In the genomic region with DNA sequence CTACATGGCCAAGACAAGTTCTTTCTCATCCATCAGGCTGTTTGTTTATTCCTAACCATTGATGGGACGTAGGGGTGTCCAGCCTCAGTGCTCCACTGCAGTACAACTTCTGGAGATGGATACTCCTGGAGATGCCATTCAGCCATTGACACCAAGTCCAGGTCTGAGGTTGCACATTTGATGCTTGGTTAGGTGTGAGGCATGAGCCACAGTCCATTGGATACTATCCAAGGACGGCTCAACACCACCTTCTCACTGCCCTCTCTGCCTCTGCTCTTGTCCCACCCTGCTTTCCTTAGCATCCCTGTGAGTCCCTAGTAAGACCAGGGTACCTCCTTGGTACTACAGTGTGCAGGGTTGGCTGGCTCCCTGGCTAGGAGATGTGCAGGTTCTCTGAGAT, we compare ENCODE assay signal across 19 mouse cellular contexts. TPM values are rescaled to one million over a fixed set of nuclear protein-coding genes. Genes with fewer than 3 reads are reported as not detected.
DNase-seq lines count a peak whose midpoint lies in the region; ATAC-seq and TF ChIP-seq lines count a peak whose summit lies in the region.
"Had no signal": no experiment of that assay in that cellular context is flagged by ENCODE, and none has a peak within 500 bp of the region (broad histone marks: within the 10 kb centered on the region; RNA-seq: fewer than 3 reads in every experiment).

No protein-coding gene starts in this region.

- no peaks in the 10 kb centered on the region for H3K9me3 ChIP-seq in kidney, embryonic 15.5 days (replicated peaks)
- H3K9me3 ChIP-seq in megakaryocyte, embryonic 14.5 days, result peaks cover 7% of the 10 kb centered on the region; the same call in 1 of the 2 replicates
- H3K9me3 ChIP-seq: embryonic facial prominence, embryonic 10.5 days; forebrain, embryonic 13.5 days; heart, embryonic 12.5 days had no signal

- 63% methylated on average over 2 of the region's 2 CpGs for WGBS in kidney, adult 2 months
- 96% methylated on average over 2 of the region's 2 CpGs for WGBS in kidney, embryonic 15.5 days

- H3K27me3 ChIP-seq in kidney, adult 2 months (replicated peaks; ENCODE audit: control insufficient read depth, insufficient read depth, low read length), result no peaks in the 10 kb centered on the region
- no peaks in the 10 kb centered on the region for H3K27me3 ChIP-seq in kidney, embryonic 15.5 days
- peaks cover 2% of the 10 kb centered on the region for H3K27me3 ChIP-seq in megakaryocyte, embryonic 14.5 days (replicated peaks)
- H3K27me3 ChIP-seq: forebrain, embryonic 13.5 days had no signal

- TF ChIP-seq CTCF in kidney, adult 2 months (conservative IDR thresholded peaks at IDR 0.05; ENCODE audit: insufficient read depth, insufficient read length, low read depth, low read length), result no peak

- no peak overlapping the region for H3K4me3 ChIP-seq in kidney, adult 2 months (ENCODE audit: insufficient read depth, low read depth, low read length)
- no peak overlapping the region for H3K4me3 ChIP-seq in kidney, embryonic 15.5 days (replicated peaks)
- peak overlapping the region; percentile 38 for H3K4me3 ChIP-seq in megakaryocyte, embryonic 14.5 days (replicated peaks)
- H3K4me3 ChIP-seq: embryonic facial prominence, embryonic 10.5 days; forebrain, embryonic 13.5 days; heart, adult 2 months; heart, embryonic 12.5 days had no signal

- peak overlapping the region; percentile 65 for H3K27ac ChIP-seq in kidney, adult 2 months (ENCODE audit: insufficient read depth, low read depth, low read length)
- H3K27ac ChIP-seq in kidney, embryonic 15.5 days, result no peak overlapping the region
- H3K27ac ChIP-seq: embryonic facial prominence, embryonic 10.5 days; forebrain, embryonic 13.5 days; heart, adult 2 months had no signal

- H3K4me2 ChIP-seq in kidney, embryonic 15.5 days, result no peak overlapping the region
- H3K4me2 ChIP-seq: forebrain, embryonic 13.5 days; heart, embryonic 12.5 days had no signal

- TF ChIP-seq POLR2A in kidney, adult 2 months (IDR thresholded peaks at IDR 0.05; ENCODE audit: low read depth, low read length), result no peak

- peaks cover 6% of the 10 kb centered on the region; the same call in 1 of the 2 replicates for H3K4me1 ChIP-seq in kidney, adult 2 months (ENCODE audit: control insufficient read depth, insufficient read depth, low read length)
- peaks cover 1% of the 10 kb centered on the region; the same call in 1 of the 2 replicates for H3K4me1 ChIP-seq in kidney, embryonic 15.5 days
- peaks cover 54% of the 10 kb centered on the region for H3K4me1 ChIP-seq in megakaryocyte, embryonic 14.5 days
- H3K4me1 ChIP-seq: embryonic facial prominence, embryonic 10.5 days; forebrain, embryonic 13.5 days; heart, embryonic 12.5 days had no signal

- DNase-seq in kidney, adult 2 months, result peak; percentile 80
- DNase-seq in kidney, postnatal 14 days, result peak; percentile 46
- no peak for DNase-seq in kidney, postnatal 10 days
- no peak for DNase-seq in testis, postnatal 14 days (ENCODE audit: low spot score)
- DNase-seq: adrenal gland, adult 2 months; adrenal gland, postnatal 25 days; cerebellum, adult 2 months; cerebellum, postnatal 10 days; forebrain, postnatal 0 days; gastrocnemius, postnatal 14 days; heart, adult 2 months; heart, postnatal 36 days had no signal

- H3K9ac ChIP-seq in kidney, embryonic 15.5 days, result no peak overlapping the region
- H3K9ac ChIP-seq: forebrain, embryonic 13.5 days; forebrain, postnatal 0 days; heart, embryonic 12.5 days had no signal

- no peaks in the 10 kb centered on the region for H3K36me3 ChIP-seq in kidney, adult 2 months (ENCODE audit: control insufficient read depth, insufficient read depth, low read length)
- H3K36me3 ChIP-seq in kidney, embryonic 15.5 days, result peaks cover 24% of the 10 kb centered on the region
- H3K36me3 ChIP-seq in megakaryocyte, embryonic 14.5 days (replicated peaks; ENCODE audit: low read length), result peaks cover 14% of the 10 kb centered on the region

- ATAC-seq in kidney, embryonic 15.5 days (replicated peaks; ENCODE audit: low FRiP score), result no peak
- ATAC-seq in megakaryocyte, adult 5-6 weeks (ENCODE audit: poor library complexity, severe bottlenecking), result no peak
- ATAC-seq: forebrain, embryonic 13.5 days; forebrain, postnatal 0 days had no signal

RNA-seq across cellular contexts. Expression of gene Aqp1, which starts 36.3 kb away (rescaled TPM):
- polyA plus RNA-seq in kidney, adult 2 months (2012; rRNA removed), result 1,148 and 1,467 TPM in 2 replicates
- polyA plus RNA-seq in kidney, embryonic 15.5 days (2015; fragmentation: Nextera tagmentation; extraction: Ambion mirVana), result 29.9 and 38.4 TPM in 2 replicates
- polyA plus RNA-seq in megakaryocyte, embryonic 14.5 days (2012; ENCODE audit: insufficient read depth, low replicate concordance), result 2.1 and 4.6 TPM in 2 replicates
- 3.6 and 7.2 TPM in 2 replicates for total RNA-seq in megakaryocyte, adult 5-6 weeks (2015)
- total RNA-seq in megakaryocyte, adult 5-6 weeks (2017), result 5.4 and 14.4 TPM in 2 replicates
- total RNA-seq: CH12.LX had no signal

Comparison
In these comparisons a context has a peak if more than half of its experiments do, and no peak if none do; other contexts are left out.
1. DNase-seq: peak in kidney, adult 2 months (single experiment) and kidney, postnatal 14 days (single experiment); none in kidney, postnatal 10 days (single experiment) and testis, postnatal 14 days (single experiment).
2. RNA of gene Aqp1, which starts 36.3 kb away (polyA plus RNA-seq): 1,148 to 1,467 TPM in kidney, adult 2 months; 29.9 to 38.4 TPM in kidney, embryonic 15.5 days and 2.1 to 4.6 TPM in megakaryocyte, embryonic 14.5 days; every median in the first group is over 10 times any median in the second.